Mouse (Mus musculus) lung, postnatal 0 days (tissue): ENCODE data around the gene Erv3. TPM values are rescaled to one million over a fixed set of nuclear protein-coding genes. Genes with fewer than 3 reads are reported as not detected.

ENCODE experiments used
- ATAC-seq: fragments of 200-750 bp; cut with Nextera tagmentation; 2 replicates; pipeline ENCODE4 v1.8.0; 2017; ENCODE audit warnings: moderate library complexity
- DNase-seq: peaks from one replicate; pipeline ENCODE4 v3.0.0-alpha.2; 2016; ENCODE audit warnings: low spot score
- H3K27ac ChIP-seq: fragments of 300-500 bp; sonication (generic); 2 replicates; pipeline ENCODE4 v1.5.1; 2014; ENCODE audit warnings: antibody characterized with exemption, mild to moderate bottlenecking, low read length, mixed read lengths
- H3K27me3 ChIP-seq: fragments of 300-500 bp; sonication (generic); replicated peaks from 2 replicates; pipeline ENCODE4 v1.6.1; 2014; ENCODE audit warnings: low read length, mixed read lengths; ENCODE audit not compliant: insufficient read depth
- H3K36me3 ChIP-seq: fragments of 300-500 bp; sonication (generic); 2 replicates; pipeline ENCODE4 v1.6.1; 2014; ENCODE audit warnings: low read length, mixed read lengths; ENCODE audit not compliant: insufficient read depth
- H3K4me1 ChIP-seq: fragments of 300-500 bp; sonication (generic); 2 replicates; pipeline ENCODE4 v1.6.1; 2014; ENCODE audit warnings: antibody characterized with exemption, low read depth, low read length, mixed read lengths; ENCODE audit not compliant: insufficient read depth
- H3K4me2 ChIP-seq: fragments of 300-500 bp; sonication (generic); replicated peaks from 2 replicates; pipeline ENCODE4 v1.6.1; 2014; ENCODE audit warnings: low read depth, mild to moderate bottlenecking, low read length, moderate library complexity, mixed read lengths
- H3K4me3 ChIP-seq: fragments of 300-500 bp; sonication (generic); 2 replicates; pipeline ENCODE4 v1.5.1; 2014; ENCODE audit warnings: low read depth, low read length
- H3K9ac ChIP-seq: fragments of 300-500 bp; sonication (generic); replicated peaks from 2 replicates; pipeline ENCODE4 v1.6.1; 2014; ENCODE audit warnings: low read depth, mild to moderate bottlenecking
- H3K9me3 ChIP-seq: fragments of 300-500 bp; sonication (generic); 2 replicates; pipeline ENCODE4 v1.6.1; 2016; ENCODE audit warnings: low read length, mixed read lengths
- CTCF ChIP-seq: IDR thresholded peaks from 2 replicates; pipeline ENCODE4 v1.5.1; 2016; ENCODE audit warnings: antibody characterized with exemption, mild to moderate bottlenecking
- EP300 ChIP-seq: IDR thresholded peaks from 2 replicates; pipeline ENCODE4 v1.6.1; 2016; ENCODE audit warnings: antibody characterized with exemption, mild to moderate bottlenecking, control low read depth
- WGBS: fragments of 180-500 bp; shearing (Covaris S2); extraction: QIAGEN DNeasy Blood & Tissue Kit; methylation state at CpG from one replicate; pipeline ENCODE4 v1.1.7; 2014; 5-methylcytosine and 5-hydroxymethylcytosine counted together
- polyA plus RNA-seq: library from polyadenylated mRNA; unstranded; fragments of >200 nt; fragmentation: Nextera tagmentation; extraction: Ambion mirVana; gene quantifications from 2 replicates; pipeline ENCODE4 v1.2.1, GENCODE M21; 2015

The Erv3 gene
- polyA plus RNA-seq, 1 experiment from 2014 or later: not detected

- no peak for ATAC-seq
- DNase-seq: no peak
- TF ChIP-seq EP300 (no peak), CTCF (no peak)
- no peaks in the 10 kb centered on the region for H3K36me3 ChIP-seq
- no peak overlapping the region for H3K9ac ChIP-seq
- no peak overlapping the region for H3K27ac ChIP-seq
- H3K27me3 ChIP-seq: no peaks in the 10 kb centered on the region
- H3K9me3 ChIP-seq: no peaks in the 10 kb centered on the region
- WGBS: 69% methylated on average over 1 of the region's 1 CpGs
- no peak overlapping the region for H3K4me3 ChIP-seq
- no peak overlapping the region for H3K4me2 ChIP-seq
- no peaks in the 10 kb centered on the region for H3K4me1 ChIP-seq
Observed at GRCm38 (mm10) chr2:131873376-131873775, 13.8 kb upstream of the Erv3 start.

- Histone ChIP-seq H3K4me2 (no peak overlapping the region), H3K27me3 (no peaks in the 10 kb centered on the region), H3K9me3 (no peaks in the 10 kb centered on the region), H3K4me3 (no peak overlapping the region), H3K9ac (no peak overlapping the region), H3K36me3 (no peaks in the 10 kb centered on the region), H3K27ac (no peak overlapping the region), H3K4me1 (no peaks in the 10 kb centered on the region)
- WGBS: 76% methylated on average over 5 of the region's 5 CpGs
- TF ChIP-seq EP300 (no peak), CTCF (no peak)
- no peak for DNase-seq
- no peak for ATAC-seq
Observed at GRCm38 (mm10) chr2:131868983-131869382, 9.4 kb upstream of the Erv3 start.

GRCm38 (mm10) chr2:131866676-131867075 is 7.1 kb upstream of the Erv3 start:
- no peak overlapping the region for H3K27ac ChIP-seq
- no peak overlapping the region for H3K9ac ChIP-seq
- TF ChIP-seq CTCF: no peak
- TF ChIP-seq EP300: no peak
- no peak overlapping the region for H3K4me2 ChIP-seq
- no peak overlapping the region for H3K4me3 ChIP-seq
- H3K27me3 ChIP-seq: no peaks in the 10 kb centered on the region
- H3K36me3 ChIP-seq: no peaks in the 10 kb centered on the region
- H3K4me1 ChIP-seq: no peaks in the 10 kb centered on the region
- H3K9me3 ChIP-seq: no peaks in the 10 kb centered on the region
- ATAC-seq: no peak
- DNase-seq: no peak

GRCm38 (mm10) chr2:131864262-131864796 is 4.8 kb upstream of the Erv3 start:
- 58% methylated on average over 2 of the region's 2 CpGs for WGBS
- Histone ChIP-seq H3K4me3 (no peak overlapping the region), H3K9ac (no peak overlapping the region), H3K27me3 (no peaks in the 10 kb centered on the region), H3K27ac (no peak overlapping the region), H3K4me2 (no peak overlapping the region), H3K9me3 (no peaks in the 10 kb centered on the region), H3K36me3 (no peaks in the 10 kb centered on the region), H3K4me1 (no peaks in the 10 kb centered on the region)
- no peak for ATAC-seq
- no peak for TF ChIP-seq EP300
- TF ChIP-seq CTCF: no peak
- DNase-seq: no peak

DNA sequence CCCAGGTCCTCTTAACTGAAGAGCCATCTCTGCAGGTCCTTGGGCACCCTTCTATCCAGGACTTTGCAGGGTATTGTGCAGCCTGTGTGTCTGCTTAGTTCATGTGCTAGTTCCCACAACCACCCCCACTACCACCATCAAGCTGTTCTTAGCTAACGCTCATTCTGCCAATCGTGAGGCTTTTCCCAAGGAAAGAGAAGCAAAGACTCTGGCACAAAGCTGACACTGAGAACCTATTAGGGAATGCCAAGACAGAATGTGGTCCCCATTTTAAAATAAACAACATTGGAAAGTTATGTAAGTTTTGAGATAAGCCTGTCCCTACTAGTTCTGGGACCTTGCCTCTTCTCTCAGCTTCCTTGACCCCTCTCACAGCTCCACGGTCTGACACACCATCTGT is 3.9 kb upstream of the Erv3 start:
- H3K4me2 ChIP-seq: no peak overlapping the region
- no peak for DNase-seq
- H3K4me3 ChIP-seq: no peak overlapping the region
- no peak for ATAC-seq
- H3K4me1 ChIP-seq: no peaks in the 10 kb centered on the region
- H3K9ac ChIP-seq: no peak overlapping the region
- H3K27ac ChIP-seq: no peak overlapping the region
- no peaks in the 10 kb centered on the region for H3K9me3 ChIP-seq
- 48% methylated on average over 3 of the region's 3 CpGs for WGBS
- no peaks in the 10 kb centered on the region for H3K27me3 ChIP-seq
- no peaks in the 10 kb centered on the region for H3K36me3 ChIP-seq
- no peak for TF ChIP-seq CTCF
- TF ChIP-seq EP300: no peak

- Histone ChIP-seq H3K36me3 (no peaks in the 10 kb centered on the region), H3K4me3 (no peak overlapping the region), H3K9me3 (no peaks in the 10 kb centered on the region), H3K4me2 (no peak overlapping the region), H3K4me1 (no peaks in the 10 kb centered on the region), H3K9ac (no peak overlapping the region), H3K27ac (no peak overlapping the region), H3K27me3 (no peaks in the 10 kb centered on the region)
- WGBS: 60% methylated on average over 3 of the region's 3 CpGs
- TF ChIP-seq EP300 (no peak), CTCF (no peak)
- no peak for ATAC-seq
- no peak for DNase-seq
Observed at GRCm38 (mm10) chr2:131862617-131863275, 3.2 kb upstream of the Erv3 start.

DNA sequence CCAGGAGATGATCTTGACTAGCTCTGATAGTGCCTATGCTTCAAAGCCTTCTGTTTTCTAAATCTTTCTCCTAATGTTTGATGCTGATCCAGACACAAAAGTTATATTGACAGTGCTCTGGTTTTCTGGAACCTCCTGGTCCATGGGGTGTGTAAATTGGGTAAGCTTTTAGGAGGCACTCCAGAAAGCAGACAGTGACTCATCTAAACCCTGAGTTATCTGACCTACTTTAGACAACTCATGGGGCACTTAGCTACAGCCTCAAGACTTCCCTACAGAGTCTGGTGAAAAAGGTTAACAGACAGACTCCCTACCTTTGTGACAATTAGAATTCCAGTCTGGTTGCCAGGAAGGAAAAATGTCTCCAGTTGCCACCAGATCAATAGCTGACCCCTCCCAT is 1.7 kb downstream of the Erv3 start:
- Histone ChIP-seq H3K4me1 (no peaks in the 10 kb centered on the region), H3K4me2 (no peak overlapping the region), H3K27ac (no peak overlapping the region), H3K36me3 (no peaks in the 10 kb centered on the region), H3K9me3 (no peaks in the 10 kb centered on the region), H3K9ac (no peak overlapping the region), H3K4me3 (no peak overlapping the region), H3K27me3 (no peaks in the 10 kb centered on the region)
- DNase-seq (no peak), ATAC-seq (no peak)
- TF ChIP-seq CTCF: no peak
- no peak for TF ChIP-seq EP300
